Mouse (Mus musculus): ENCODE measurements around the gene Pde5a. TPM values are rescaled to one million over a fixed set of nuclear protein-coding genes. Genes with fewer than 3 reads are reported as not detected.
A peak's percentile ranks its signal among the peaks of the same experiment; 100 is the strongest.

The Pde5a gene
- polyA plus RNA-seq, 1 experiment: 35.5 TPM

GRCm38 (mm10) chr3:122865092-122865491 is 136.3 kb downstream of the Pde5a start:
- TF ChIP-seq CTCF (IDR thresholded peaks at IDR 0.05; ENCODE audit: insufficient read depth, low read length): no peak
- no peak for TF ChIP-seq POLR2A (IDR thresholded peaks at IDR 0.05; ENCODE audit: borderline replicate concordance, extremely low read depth, low read depth, low read length)
- DNase-seq: no peak
- 71% methylated on average over 4 of the region's 4 CpGs for WGBS
- no peak overlapping the region for H3K4me3 ChIP-seq (replicated peaks; ENCODE audit: extremely low read depth, low read depth, low read length)
- H3K4me1 ChIP-seq (ENCODE audit: control insufficient read depth, insufficient read depth, low read length): no peaks in the 10 kb centered on the region

DNA sequence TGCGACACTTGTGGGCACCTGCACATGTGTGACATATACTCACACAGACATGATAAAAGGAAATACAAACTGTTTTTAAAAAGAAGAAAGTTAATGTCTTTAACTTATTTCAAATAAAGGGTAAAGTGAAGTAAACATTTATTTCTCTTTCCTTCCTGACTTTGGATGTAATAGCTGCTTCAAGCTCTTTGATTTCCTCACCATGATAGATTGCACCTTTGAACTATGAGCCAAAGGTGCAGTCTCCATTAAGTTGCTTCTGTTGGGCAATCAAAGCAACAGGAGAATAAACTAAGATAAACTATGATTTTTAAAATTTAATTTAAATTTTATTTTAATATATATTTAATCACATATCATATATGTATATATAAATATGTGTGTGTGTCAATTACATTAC is 139.5 kb downstream of the Pde5a start:
- 87% methylated on average over 1 of the region's 1 CpGs for WGBS

DNA sequence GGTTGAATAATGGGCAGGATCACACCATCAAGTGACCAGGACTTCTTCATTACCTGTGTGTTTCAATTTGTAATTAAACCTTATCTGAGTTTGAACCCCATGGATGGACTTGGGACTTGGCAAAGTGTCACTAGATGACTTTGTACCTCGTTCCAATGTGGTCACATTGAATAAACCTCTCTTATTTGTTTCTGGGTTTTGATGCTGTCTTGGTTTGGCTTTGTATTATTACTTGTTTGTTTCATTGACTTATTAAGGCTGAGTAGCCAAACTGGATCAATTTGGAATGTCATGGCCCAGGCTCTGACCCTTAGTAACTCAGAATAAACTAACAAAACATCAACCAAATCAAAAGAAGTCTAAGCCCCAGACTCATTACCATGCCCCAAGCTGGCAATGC is 142.8 kb downstream of the Pde5a start:
- Histone ChIP-seq H3K4me3 (replicated peaks; ENCODE audit: extremely low read depth, low read depth, low read length) (no peak overlapping the region), H3K4me1 (ENCODE audit: control insufficient read depth, insufficient read depth, low read length) (no peaks in the 10 kb centered on the region)
- TF ChIP-seq POLR2A (IDR thresholded peaks at IDR 0.05; ENCODE audit: borderline replicate concordance, extremely low read depth, low read depth, low read length): no peak
- TF ChIP-seq CTCF (IDR thresholded peaks at IDR 0.05; ENCODE audit: insufficient read depth, low read length): no peak
- DNase-seq: no peak
- WGBS: 78% methylated on average over 1 of the region's 1 CpGs

More for the DNA sequence above, 139.5 kb downstream of the Pde5a start:
- no peak for DNase-seq
- no peaks in the 10 kb centered on the region for H3K4me1 ChIP-seq (ENCODE audit: control insufficient read depth, insufficient read depth, low read length)
- TF ChIP-seq POLR2A (IDR thresholded peaks at IDR 0.05; ENCODE audit: borderline replicate concordance, extremely low read depth, low read depth, low read length) (no peak), CTCF (IDR thresholded peaks at IDR 0.05; ENCODE audit: insufficient read depth, low read length) (no peak)
- H3K4me3 ChIP-seq (replicated peaks; ENCODE audit: extremely low read depth, low read depth, low read length): no peak overlapping the region

DNA sequence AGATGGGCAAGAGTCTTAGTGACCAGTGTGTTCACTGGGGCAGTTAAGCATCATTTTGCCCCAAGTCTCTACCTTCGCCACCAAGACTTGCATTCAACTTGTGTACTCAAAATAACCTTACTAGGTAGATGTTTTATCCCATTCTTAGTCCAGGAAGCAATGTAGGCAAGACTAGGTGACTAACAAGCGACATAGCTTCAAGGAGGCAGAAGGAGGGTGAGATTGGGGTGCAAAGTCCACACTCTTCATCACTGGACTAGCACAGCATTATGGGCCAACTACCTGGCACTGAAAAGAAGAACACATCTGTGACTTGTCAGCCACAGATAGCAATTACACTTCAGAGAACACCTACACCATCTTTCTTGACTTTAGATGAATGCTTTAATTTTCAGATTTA is 148.1 kb downstream of the Pde5a start:
- no peak for DNase-seq
- H3K4me3 ChIP-seq (replicated peaks; ENCODE audit: extremely low read depth, low read depth, low read length): no peak overlapping the region
- no peaks in the 10 kb centered on the region for H3K4me1 ChIP-seq (ENCODE audit: control insufficient read depth, insufficient read depth, low read length)
- WGBS: 93% methylated on average over 2 of the region's 2 CpGs
- TF ChIP-seq POLR2A (IDR thresholded peaks at IDR 0.05; ENCODE audit: borderline replicate concordance, extremely low read depth, low read depth, low read length) (no peak), CTCF (IDR thresholded peaks at IDR 0.05; ENCODE audit: insufficient read depth, low read length) (no peak)

GRCm38 (mm10) chr3:122877543-122877942 is 148.8 kb downstream of the Pde5a start:
- no peaks in the 10 kb centered on the region for H3K4me1 ChIP-seq (ENCODE audit: control insufficient read depth, insufficient read depth, low read length)
- WGBS: 80% methylated on average over 3 of the region's 3 CpGs
- TF ChIP-seq CTCF (IDR thresholded peaks at IDR 0.05; ENCODE audit: insufficient read depth, low read length) (no peak), POLR2A (IDR thresholded peaks at IDR 0.05; ENCODE audit: borderline replicate concordance, extremely low read depth, low read depth, low read length) (no peak)
- DNase-seq: no peak
- no peak overlapping the region for H3K4me3 ChIP-seq (replicated peaks; ENCODE audit: extremely low read depth, low read depth, low read length)

DNA sequence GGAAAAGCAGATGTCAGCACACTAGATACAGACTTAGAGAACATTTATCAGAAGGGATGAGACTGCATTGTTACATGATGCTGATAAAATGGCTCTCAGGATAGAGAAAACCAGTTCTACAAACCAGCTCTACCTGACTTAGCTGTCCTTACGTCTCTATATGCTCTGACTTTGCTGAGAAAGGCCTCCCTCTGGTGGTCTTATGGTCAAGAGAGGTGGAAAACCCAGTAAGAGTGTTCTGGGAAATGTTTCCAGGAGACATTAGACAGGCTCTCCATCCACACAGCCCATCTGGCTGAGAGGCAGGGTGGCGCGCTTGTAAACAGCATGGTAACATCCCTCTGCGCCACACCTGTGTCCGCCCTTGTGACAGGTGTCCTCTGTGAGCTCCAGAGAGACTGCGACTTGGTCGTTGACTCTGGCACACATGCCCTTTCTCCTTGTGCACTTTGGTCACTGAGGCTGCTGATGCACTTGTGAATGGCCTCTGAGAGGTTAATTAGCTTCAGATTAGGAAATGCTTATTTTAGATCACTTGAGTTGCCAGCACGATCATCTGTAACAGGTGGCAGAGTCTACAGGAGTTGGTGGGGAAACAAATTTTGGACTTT is 150.1 kb downstream of the Pde5a start:
- DNase-seq: no peak
- TF ChIP-seq CTCF (IDR thresholded peaks at IDR 0.05; ENCODE audit: insufficient read depth, low read length): no peak
- no peak for TF ChIP-seq POLR2A (IDR thresholded peaks at IDR 0.05; ENCODE audit: borderline replicate concordance, extremely low read depth, low read depth, low read length)
- Histone ChIP-seq H3K4me1 (ENCODE audit: control insufficient read depth, insufficient read depth, low read length) (no peaks in the 10 kb centered on the region), H3K4me3 (replicated peaks; ENCODE audit: extremely low read depth, low read depth, low read length) (no peak overlapping the region)
- WGBS: 86% methylated on average over 8 of the region's 8 CpGs

DNA sequence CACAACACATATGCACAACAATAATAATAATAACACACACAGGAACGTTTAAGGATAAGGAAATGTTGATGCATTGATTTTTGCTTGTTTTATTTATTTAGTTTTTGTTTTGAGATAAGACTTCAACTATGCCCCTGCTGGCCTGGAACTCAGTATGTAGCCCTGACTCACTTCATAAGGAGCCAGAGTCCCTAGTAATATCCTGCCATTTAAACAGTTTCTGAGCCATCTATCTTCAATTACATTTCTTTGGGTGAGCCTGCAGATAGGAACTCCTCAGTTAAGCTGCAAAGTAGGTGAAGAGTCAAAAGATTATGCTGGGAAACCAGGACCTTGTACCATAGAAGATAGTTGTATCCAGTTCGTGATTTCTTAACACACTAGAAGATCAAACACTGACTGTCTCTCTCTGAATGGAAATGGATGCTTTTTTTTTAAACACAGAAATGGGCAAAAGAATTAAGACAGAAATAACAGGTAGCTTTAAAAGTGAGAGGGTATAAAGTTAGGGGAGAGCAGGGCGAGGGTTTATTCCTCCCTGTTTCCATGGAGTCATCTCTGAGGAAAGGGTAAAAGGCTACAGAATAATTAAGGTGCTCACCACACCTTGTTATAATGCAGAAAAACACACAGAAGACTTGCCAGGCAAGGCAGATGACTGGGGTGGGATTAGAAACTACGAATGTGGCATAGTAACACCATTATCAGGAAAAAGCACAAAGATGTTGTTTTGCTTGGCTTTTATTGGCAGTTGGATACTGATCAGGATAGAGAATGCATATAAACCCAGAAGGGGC is 159.0 kb downstream of the Pde5a start:
- no peak for TF ChIP-seq CTCF (IDR thresholded peaks at IDR 0.05; ENCODE audit: insufficient read depth, low read length)
- TF ChIP-seq POLR2A (IDR thresholded peaks at IDR 0.05; ENCODE audit: borderline replicate concordance, extremely low read depth, low read depth, low read length): no peak
- no peaks in the 10 kb centered on the region; the same call in 1 of the 2 replicates for H3K4me1 ChIP-seq (ENCODE audit: control insufficient read depth, insufficient read depth, low read length)
- WGBS: 56% methylated on average over 4 of the region's 4 CpGs
- no peak overlapping the region for H3K4me3 ChIP-seq (replicated peaks; ENCODE audit: extremely low read depth, low read depth, low read length)
- no peak for DNase-seq

- Histone ChIP-seq H3K4me1 (ENCODE audit: control insufficient read depth, insufficient read depth, low read length) (no peaks in the 10 kb centered on the region; the same call in 1 of the 2 replicates), H3K4me3 (replicated peaks; ENCODE audit: extremely low read depth, low read depth, low read length) (no peak overlapping the region)
- 51% methylated on average over 5 of the region's 5 CpGs for WGBS
- no peak for TF ChIP-seq CTCF (IDR thresholded peaks at IDR 0.05; ENCODE audit: insufficient read depth, low read length)
- TF ChIP-seq POLR2A (IDR thresholded peaks at IDR 0.05; ENCODE audit: borderline replicate concordance, extremely low read depth, low read depth, low read length): no peak
- DNase-seq: peak; percentile 10
These were observed 159.6 kb downstream of the Pde5a start for GRCm38 (mm10) chr3:122888371-122888819.

- no peak for DNase-seq
- WGBS: 91% methylated on average over 3 of the region's 3 CpGs
- TF ChIP-seq POLR2A (IDR thresholded peaks at IDR 0.05; ENCODE audit: borderline replicate concordance, extremely low read depth, low read depth, low read length) (no peak), CTCF (IDR thresholded peaks at IDR 0.05; ENCODE audit: insufficient read depth, low read length) (no peak)
These were observed 166.0 kb downstream of the Pde5a start, which contains the start of gene Fabp2 for GRCm38 (mm10) chr3:122894772-122895171. Gene Fabp2, plus strand, starts transcription at chr3:122895072.

More at GRCm38 (mm10) chr3:122894772-122895171, 166.0 kb downstream of the Pde5a start, which contains the start of gene Fabp2:
- H3K4me1 ChIP-seq (ENCODE audit: control insufficient read depth, insufficient read depth, low read length): no peaks in the 10 kb centered on the region
- no peak within 1 kb of the TSS for H3K4me3 ChIP-seq (replicated peaks; ENCODE audit: extremely low read depth, low read depth, low read length)

Data from lung, adult 2 months (tissue).